Mouse (Mus musculus): Measurements from ENCODE around the gene Tiprl.

Gene Tiprl

DNA sequence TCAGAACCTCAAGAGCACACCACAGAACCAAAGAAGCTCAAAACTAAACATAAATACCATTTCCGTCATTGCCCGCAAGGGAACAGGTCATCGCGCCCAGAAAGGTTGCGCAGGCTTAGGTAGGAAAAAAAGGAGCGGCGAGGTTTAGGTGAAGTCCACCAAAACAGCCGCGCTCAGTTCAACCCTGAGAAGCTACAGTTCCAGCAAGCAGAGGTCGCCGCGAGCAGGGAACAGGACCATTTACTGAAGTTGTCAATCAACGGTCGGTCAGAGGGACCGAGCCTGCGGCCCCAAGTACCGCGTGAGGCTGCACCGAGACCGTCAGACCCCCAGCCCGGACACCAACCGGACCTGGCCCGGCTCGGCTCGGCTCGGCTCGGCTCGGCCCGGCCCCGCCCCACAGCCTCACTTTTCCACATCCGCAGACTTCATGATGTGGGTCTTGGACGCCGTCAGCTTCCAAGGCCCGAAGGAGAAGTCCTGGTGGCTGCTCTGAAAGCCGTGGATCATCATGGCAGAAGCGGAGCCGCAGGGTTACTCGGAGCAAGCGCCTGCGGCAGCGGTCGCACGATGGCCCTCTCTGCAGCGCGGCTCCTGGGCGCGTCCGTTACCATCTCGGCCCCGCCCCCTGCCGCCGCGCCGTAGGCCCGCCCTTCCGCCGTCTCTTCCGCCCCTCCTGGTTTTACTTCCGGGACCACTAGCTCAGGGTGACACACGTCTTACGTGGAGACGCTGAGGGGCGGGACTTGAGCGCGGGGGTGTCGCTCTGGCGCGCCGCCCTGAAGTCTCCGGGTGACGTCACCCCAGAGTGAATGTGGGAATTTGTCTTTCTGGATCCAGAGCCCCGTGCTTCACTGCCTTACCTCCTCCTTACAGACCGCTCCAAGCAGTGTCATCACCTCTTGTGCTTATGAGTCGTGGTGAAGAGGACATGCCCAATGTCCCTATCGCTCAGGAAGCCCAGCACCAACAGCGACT, at the start of gene Tiprl:
Gene Tiprl (minus strand): TSS at position 676 of the 978 bp plus-strand sequence.
- DNase-seq = peak; percentile 97

DNA sequence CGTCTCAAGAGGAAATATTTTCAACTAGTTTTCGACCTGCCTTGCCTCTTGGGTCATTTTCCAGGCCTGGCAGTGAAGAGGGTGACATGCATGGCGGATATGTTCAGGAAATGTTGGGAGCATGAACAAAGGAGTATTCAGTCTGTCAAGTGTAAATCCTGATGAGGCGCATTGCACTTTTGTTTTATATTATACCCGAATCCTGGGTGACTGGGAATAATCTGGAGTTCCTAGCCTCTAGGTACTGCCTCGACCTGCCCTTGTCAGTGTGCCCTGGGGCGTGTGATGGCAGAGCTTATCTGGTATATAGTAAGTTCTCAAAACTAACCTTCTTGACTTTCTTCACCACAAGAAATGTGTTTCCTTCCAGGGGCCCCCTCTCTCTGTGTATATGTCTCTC, 47.3 kb upstream of the Tiprl start:
- no peak for DNase-seq

DNA sequence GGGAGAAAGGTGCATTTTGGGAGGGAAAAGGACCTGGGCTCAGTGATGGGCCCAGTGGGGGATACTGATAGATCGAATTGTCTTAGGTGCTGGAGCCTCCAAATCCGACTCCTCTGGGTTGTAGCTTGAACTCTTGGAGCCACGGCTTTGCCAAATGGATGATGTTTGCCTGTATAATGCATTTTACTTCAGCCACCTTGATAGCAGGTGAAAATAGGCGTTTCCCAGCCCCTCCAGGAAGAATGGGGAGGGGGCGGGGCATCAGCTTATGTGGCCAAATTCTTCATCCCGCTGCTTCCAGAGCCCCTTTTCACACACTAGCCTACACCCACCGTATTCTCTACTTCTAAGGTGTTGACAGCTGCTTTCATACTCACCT, 46.2 kb upstream of the Tiprl start:
- no peak for DNase-seq

DNA sequence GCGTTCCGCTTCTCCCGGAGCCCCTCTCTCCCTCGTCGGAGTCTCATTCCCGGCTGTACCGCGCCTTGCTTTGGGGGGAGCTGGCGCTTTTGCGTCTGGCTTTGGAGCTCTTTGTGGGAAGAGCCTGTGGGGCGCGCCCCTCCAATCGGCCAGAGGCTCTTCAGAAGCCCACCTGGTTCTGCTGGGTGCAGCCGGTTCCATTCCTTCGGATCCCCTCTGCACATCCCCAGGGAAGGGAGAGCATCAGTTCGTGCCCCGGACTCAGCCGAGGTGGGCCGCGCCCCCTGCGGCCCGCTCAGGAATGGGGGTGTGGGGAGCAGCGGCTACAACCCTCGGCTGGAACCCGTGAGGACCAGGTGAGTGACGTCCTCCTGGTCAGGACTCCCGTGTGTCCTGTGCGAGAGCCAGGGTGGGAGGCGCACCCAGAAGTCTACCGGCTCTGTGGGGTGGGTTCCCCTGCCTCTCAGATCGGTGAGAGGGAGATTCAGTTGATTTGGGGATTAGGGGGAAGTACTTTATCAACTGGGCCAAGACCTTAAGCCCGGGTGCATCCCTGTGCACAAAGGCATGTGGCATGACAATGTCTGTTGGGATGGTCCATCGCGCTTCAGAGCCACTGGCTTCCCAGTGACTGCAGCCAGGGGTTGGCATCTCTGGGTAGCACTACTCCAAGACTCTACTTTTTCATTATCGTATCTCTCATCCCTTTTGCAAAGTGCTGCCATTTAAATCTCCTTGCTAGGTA, 45.6 kb upstream of the Tiprl start:
- DNase-seq = peak; percentile 39

DNA sequence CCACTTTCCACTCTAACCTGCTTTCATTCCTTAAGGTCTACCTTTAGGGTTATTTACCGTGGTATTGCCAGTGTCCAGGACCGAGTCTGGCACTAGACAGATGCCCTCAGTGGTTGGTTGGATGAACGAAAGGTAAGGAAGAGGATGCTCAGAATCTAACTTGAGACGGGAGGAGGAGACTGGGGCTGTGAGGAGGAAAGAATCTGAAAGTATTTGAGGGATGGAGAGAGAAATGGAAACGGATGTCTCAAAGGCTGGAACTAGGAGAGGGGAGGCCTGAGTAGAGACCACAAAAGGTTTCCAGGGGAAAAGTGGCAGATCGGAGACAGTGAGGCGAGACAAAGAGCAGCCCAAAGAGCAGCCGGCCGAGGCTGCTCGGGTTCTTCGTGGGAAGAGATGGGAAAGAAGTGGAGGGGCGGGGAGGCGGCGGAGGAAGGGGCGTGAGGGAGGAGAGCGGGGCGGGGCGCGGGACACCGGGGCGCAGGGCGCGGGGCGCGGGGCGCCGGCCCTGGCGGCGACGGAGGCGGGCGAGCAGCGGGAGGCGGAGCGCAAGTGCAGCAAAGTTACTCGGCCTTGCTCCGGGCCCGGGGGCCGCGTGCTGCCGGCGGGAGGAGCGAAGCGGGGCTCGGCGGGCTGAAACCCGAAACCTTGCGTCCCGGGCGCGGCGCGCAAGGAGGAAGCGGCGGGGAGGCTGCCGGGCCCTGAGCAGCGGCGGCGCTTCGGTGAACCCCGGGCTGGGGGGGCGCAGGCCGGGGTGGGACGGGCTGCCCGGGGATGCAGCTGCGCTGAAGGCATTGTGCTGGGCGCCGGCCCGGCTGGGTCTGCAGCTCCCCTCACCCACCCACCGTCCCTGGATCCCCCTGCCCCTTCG, 44.8 kb upstream of the Tiprl start:
- DNase-seq = peak; percentile 76

DNA sequence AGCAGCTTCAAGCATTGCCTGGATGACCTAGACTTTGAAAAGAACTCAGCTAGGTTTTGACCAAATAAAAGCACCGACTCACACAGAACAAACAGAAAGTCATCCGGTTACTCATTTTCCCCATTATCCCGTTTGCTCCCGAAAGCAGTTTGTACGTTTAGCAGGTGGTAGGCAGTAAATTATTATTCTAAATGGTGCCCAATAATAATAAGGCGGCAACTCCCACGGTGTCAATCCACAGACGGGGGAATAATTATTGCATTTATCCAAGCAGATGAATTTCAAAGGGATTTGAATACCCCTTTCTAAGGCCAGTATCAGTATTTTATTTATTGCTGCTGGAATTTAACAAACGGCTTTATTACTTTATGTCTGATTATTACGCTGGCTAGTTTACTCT, 43.9 kb upstream of the Tiprl start:
- no peak for DNase-seq

DNA sequence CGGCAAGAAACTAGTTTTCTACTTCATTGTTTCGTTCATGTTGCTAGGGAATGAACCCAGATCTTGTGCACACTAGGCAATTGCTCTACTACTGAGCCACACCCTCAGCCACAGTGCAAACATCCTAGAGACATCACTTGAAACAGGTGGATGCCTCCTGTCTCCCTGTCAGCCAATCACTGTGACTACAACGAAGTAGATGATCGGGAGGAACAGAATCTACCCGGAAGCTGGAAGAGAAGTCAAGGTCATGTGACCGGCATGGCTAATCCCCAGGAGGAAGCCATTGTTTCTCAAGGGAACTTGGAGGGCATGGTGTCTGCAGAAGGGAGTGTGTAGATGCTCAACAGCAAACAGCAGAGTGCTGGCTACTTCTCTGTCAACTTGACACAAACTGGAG, 38.1 kb upstream of the Tiprl start:
- DNase-seq = no peak

DNA sequence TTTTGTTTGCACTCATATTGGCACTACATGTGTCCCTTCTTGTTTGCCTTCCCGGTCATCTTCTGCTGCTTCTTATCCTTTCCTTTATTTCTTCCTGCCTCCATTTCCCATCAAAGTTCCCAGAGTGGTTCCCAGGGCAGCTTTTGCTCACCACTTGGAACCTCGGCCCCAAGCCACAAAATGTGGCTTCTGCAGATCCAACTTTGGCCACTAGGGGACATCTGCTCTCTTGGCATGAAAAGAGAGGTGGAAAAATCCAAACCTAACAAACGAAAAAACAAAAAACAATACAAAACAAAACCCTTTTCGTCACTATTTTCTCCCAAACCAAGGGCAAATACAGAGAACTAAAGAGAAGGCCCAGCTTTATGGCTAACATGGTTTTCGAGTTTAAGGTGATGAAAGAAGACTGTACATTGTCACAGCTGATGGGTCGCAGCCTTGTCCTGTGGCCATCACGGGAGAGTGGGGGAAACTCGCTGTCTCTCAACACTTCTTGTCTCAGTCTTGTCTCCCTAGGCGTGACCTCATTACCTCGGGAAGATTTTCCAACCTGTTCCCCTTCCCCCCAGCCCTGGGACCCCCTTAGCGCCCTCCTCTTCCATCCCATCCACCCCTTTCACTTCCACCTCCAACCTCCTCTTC, 15.4 kb upstream of the Tiprl start:
- peak; percentile 79 for DNase-seq

DNA sequence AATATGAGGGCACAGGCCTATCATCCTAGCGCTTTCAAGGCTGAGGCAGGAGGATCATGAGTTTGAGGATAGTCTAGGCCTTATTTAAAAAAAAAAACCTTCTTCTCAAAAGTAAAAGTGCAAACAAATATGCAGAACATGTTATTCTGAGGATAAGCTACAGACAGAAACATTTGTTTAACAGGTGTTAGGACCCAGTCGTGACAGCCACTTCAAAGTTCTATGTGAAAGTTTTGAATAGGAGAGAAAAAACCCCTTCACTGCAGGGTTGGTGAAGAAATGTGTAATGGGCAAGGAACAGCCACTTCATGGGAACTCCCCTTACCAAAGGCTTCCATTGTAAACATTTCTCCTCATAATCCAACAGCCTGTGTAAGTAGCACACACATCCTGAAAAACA, 13.8 kb upstream of the Tiprl start:
- DNase-seq = no peak

DNA sequence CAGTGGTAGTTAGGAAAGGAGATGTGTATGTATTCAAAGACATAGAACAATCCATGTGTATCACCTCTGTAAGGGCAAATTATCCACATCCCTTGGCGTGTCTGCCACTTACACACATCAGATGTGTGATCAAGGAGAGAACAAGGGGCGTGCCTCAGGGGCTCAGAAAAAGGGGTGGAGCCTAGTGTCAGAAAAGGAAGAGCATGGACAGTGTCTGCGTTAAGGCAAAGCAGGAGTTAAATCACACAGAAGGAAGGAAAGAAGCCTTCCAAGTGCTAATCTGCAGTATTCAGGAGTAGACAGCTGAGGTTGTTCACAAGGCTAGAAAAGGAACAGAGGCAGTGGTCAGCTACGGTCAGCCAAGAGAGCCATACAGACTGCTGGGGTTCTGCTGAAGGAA, 12.0 kb upstream of the Tiprl start:
- DNase-seq = no peak

DNA sequence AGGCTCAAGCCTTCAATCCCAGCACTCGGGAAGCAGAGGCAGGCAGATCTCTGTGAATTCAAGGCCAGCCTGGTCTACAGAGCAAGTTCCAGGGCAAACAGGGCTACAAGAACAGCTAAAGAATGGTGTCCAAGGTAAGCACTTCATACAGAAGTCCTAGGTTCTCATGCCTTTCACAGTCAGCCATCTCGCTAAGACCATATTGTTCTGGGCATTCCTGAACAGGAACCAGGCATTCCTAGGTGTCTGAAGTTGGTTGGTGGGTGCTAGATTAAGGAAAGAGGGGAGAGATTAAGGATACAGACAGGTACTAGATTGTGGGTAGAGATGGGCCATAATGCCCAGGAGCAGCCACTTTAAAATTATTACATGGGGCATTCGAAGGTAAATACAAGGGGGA, 11.0 kb upstream of the Tiprl start:
- no peak for DNase-seq

DNA sequence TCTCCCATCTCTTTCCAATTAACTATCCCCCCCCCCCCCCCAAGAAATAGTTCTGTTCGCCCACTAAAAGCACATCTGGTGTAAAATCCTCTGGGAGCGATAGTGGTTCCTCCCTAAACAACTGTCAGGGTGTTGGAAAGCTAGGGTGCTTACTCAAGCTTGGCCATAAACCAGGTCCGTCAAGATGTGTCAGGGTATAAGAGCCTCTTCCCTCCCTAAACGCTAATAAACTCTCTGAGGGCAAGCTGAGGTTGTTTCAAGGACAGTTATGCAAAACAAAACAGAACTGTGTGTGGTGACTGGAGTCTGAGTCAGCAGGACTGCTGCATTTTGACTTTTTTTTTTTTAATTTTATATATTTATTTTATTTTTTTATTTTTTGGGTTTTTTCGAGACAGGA, 10.3 kb upstream of the Tiprl start:
- no peak for DNase-seq

DNA sequence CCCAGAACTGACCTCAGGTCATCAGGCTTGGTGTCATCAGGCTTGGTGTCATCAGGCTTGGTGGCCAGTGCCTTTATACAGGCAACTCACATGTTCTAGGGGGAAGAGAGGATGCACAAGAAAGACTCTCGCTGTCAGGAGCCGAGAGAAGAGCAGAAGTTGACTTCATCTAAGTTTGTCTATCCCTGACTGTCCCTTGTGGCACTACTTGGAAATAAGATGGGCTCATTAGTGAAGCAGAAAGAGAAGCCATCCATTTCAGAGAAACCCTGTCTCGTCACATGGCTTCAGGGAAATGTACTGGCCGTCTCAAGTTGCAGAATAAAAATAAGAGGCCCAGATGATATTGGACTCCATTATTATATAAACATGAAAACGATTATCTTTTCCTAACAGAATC, 9.8 kb upstream of the Tiprl start:
- DNase-seq = no peak

DNA sequence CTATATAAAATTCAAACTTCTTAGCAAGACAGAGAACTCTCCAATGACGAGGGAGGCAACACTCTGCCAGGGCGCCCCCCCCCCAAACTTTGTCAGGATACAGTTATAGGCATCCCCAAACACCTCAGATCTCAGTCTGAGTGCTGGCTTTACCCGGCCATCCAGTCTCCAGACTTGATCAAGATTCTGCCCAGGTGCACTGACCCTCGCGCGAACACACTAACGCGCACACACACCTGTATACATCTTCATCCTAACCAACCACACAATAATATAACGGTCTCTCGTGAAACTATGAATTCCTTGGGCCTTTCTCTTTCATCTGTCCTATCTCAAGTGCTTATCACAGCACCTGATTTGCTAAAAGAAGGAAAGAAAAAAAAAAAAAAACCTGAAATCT, 950 bp downstream of the Tiprl start:
- DNase-seq = peak; percentile 38

DNA sequence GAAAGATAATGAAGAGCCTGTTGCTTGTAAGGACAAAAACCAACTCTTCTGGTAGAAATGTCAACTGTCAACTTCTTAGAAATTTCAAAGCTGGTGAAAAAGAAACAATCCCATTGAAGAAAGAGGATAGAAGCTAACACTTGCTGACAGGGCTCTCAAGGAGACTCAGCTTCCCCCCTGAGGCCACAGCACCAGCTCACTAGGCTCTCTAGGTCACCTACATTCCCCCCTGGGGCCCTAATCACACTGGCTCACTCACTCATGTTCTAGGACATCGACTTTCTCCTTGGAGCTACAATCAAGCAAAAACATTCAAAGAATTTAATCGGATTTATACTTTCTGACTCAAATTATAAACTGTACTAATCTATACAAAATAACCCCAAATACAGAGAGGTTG, 3.0 kb downstream of the Tiprl start:
- DNase-seq = no peak

DNA sequence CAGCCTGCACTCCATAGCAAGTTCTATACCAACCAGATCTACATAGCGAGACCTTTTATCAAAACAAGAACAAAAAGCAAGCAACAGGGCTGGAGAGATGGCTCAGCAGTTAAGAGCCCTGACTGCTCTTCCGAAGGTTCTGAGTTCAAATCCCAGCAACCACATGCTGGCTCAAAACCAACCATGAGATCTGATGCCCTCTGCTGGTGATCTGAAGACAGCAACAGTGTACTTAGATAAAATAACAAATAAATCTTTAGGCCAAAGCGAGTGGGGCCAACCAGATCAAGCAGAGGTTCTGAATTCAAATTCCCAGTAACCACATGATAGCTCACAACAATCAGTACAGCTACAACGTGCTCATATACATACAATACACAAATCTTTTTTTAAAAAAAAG, 6.1 kb downstream of the Tiprl start:
- peak; percentile 20 for DNase-seq

DNA sequence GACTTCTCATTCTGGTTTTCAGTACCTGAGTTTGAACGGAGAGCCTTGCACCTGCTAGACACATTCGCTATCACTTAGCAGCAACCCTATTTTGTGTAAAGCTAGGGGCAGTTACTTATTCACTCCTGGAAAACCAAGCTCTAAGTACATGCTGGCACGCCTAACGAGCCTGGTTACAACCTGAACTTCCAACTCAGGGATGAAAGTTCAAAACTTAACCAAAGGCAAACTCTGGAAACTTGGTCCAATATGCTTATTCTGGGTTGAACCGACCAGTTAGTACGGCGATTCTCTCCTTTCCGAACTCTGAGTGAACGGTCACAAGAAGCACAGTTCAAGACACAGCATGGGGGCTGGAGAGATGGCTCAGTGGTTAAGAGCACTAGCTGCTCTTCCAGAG, 7.2 kb downstream of the Tiprl start:
- DNase-seq = no peak

DNA sequence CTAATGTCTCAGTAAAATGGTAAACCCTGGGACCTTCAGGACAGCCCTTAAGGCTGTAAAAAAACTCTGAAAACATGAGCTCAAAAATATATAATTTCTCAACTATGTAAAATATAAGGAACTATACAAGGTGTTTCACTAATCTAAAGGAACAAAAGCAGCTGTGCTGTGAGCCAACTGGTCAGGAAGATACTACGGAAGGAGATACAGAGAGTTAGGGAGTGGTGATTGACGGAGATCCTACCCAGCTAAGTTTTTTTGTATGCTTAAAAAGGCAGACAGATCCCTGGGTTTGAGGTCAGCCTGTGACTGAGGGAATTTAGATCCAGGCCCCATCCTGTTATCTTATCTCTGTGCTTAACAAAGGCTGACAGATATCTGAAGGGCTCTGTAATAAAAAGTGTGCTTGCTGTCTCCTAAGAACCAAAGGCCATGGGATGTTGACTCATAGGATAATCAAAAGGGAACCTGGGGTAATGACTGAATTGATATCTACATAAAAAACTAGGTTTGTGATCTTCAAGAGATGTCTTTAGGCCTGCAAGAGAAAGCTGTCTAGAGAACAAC, 19.7 kb downstream of the Tiprl start:
- no peak for DNase-seq

DNA sequence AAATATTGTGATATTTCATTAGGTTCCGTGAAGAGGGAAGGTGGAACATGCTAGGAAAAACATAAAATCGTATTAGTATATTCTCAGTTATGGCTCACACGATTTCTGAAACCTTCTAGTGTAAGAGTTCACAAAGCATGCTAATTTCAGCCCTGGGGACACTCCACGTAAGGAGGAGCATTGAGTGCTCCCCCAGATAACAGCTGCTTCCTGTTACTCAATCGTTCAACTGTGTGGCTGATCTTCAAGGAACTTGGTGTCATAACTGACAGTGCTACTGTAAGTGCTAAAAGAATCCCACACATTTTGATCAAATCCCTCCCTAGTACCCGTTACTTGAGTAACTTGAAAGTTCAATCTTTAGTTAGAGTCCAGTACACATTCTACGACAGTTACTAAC, 21.0 kb downstream of the Tiprl start:
- DNase-seq = no peak

DNA sequence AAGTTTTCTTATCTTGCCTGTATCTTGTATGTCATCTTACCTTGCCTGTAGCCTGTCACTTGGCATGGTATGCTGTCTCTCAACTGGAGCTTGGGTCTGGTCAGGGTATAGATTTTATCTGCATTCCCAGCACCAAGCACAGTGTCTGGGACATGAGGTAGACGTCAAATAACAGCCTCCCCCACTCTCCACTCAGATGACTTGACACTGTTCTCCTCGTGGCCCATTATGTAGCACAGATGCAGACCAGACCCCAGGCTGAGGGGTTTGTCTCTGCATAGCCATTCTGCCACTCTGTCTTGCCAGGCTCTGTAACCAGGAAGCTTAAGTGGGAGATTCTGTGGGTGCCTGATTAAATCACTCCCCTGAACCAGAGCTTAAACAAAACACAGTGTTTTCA, 31.2 kb downstream of the Tiprl start:
- DNase-seq = no peak

DNA sequence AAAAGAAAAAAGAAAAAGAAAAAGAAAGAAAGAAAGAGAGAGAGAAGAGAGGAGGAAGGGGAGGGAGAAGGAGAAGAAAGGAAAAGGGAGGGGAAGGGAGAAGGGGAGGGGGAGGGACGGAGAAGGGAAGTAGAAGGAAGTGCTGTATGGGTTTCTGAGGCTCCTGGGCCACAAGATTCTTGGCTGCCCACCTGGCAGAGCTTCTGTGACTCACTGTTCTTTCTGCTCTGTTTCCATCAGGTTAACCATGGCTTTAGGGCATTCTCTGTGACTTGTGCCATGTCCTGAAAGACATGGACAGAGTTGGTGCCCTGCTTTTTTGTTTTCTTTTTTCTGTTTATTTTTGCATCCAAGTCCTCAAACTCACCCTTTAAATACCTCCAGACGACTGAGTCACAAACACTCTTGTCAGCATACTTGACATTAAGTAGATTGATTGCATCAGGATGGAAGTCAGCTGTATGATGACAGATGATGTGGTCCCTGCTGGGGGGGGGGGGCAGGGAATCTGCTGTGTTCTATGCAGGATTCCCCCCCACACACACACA, 33.2 kb downstream of the Tiprl start:
- no peak for DNase-seq

DNA sequence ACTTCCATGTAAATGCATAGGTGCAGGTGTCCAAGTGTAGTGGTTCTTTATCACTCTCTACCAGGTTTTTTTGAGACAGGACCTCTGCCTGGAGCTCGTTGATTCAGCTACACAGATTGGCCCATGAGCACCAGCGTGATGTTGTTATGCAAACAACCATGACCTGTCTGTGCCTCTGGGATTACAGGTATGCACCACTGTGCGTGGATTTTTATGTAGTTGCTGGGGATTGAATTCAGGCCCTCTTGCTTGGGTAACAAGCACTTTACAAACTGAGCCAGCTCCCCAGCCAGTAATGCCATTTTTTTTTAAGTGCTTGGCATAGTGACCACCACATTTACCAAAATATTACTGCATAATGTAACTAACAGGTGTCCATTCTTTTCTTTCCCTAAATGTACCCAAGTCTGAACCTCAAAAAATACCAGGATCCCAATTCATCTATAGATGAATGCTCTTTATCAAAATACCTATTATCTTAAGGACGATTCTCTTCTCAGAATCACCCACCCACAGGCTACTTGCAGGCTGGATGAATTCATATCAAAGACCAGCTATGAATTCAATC, 35.3 kb downstream of the Tiprl start:
- DNase-seq = no peak
